Mouse (Mus musculus) midbrain, embryonic 16.5 days (tissue): ENCODE data around the gene H2al2c. TPM values are rescaled to one million over a fixed set of nuclear protein-coding genes. Genes with fewer than 3 reads are reported as not detected.
"Not testable (repeated sequence)": the region's sequence is repeated elsewhere in the genome, so short reads cannot be mapped to it uniquely, and the experiment has no call there.

Experiments used
- ATAC-seq: fragments of 200-750 bp; cut with Nextera tagmentation; 2 replicates; pipeline ENCODE4 v1.8.0; 2017; ENCODE audit warnings: moderate TSS enrichment
- H3K27ac ChIP-seq: fragments of 300-500 bp; sonication (generic); 2 replicates; pipeline ENCODE4 v1.5.1; 2014; ENCODE audit warnings: mild to moderate bottlenecking, low read length, mixed read lengths
- H3K27me3 ChIP-seq: fragments of 300-500 bp; sonication (generic); 2 replicates; pipeline ENCODE4 v1.6.1; 2014; ENCODE audit warnings: low read depth, low read length, mixed read lengths; ENCODE audit not compliant: control insufficient read depth, insufficient read depth
- H3K36me3 ChIP-seq: fragments of 300-500 bp; sonication (generic); 2 replicates; pipeline ENCODE4 v1.6.1; 2014; ENCODE audit warnings: mild to moderate bottlenecking, low read length, moderate library complexity, mixed read lengths; ENCODE audit not compliant: control insufficient read depth, insufficient read depth
- H3K4me1 ChIP-seq: fragments of 300-500 bp; sonication (generic); 2 replicates; pipeline ENCODE4 v1.6.1; 2014; ENCODE audit warnings: mild to moderate bottlenecking, low read length, mixed read lengths; ENCODE audit not compliant: control insufficient read depth, insufficient read depth
- H3K4me2 ChIP-seq: fragments of 300-500 bp; sonication (generic); 2 replicates; pipeline ENCODE4 v1.6.1; 2014; ENCODE audit warnings: mild to moderate bottlenecking, low read length, mixed read lengths
- H3K4me3 ChIP-seq: fragments of 300-500 bp; sonication (generic); 2 replicates; pipeline ENCODE4 v1.5.1; 2014; ENCODE audit warnings: low read depth, mild to moderate bottlenecking, low read length, moderate library complexity, mixed read lengths
- H3K9ac ChIP-seq: fragments of 300-500 bp; sonication (generic); 2 replicates; pipeline ENCODE4 v1.6.1; 2014; ENCODE audit warnings: low read depth, low read length, mixed read lengths
- H3K9me3 ChIP-seq: fragments of 300-500 bp; sonication (generic); replicated peaks from 2 replicates; pipeline ENCODE4 v1.6.1; 2014; ENCODE audit warnings: mild to moderate bottlenecking, low read length, mixed read lengths; ENCODE audit not compliant: control insufficient read depth, poor library complexity, severe bottlenecking
- WGBS: fragments of 180-500 bp; shearing (Covaris S2); extraction: QIAGEN DNeasy Blood & Tissue Kit; methylation state at CpG from one replicate; pipeline ENCODE4 v1.1.7; 2014; 5-methylcytosine and 5-hydroxymethylcytosine counted together
- polyA plus RNA-seq: library from polyadenylated mRNA; unstranded; fragments of >200 nt; fragmentation: Nextera tagmentation; extraction: Ambion mirVana; gene quantifications from 2 replicates; pipeline ENCODE4 v1.2.1, GENCODE M21; 2015

The H2al2c gene
- not detected in 2 replicates for polyA plus RNA-seq

- H3K27ac ChIP-seq, H3K9me3 ChIP-seq, H3K9ac ChIP-seq, H3K27me3 ChIP-seq, H3K36me3 ChIP-seq, H3K4me1 ChIP-seq, H3K4me2 ChIP-seq, ATAC-seq, H3K4me3 ChIP-seq: not testable (repeated sequence)
- no CpG with 5 or more reads among the region's 4 CpGs for WGBS
These were observed at the start of gene H2al2c for GRCm38 (mm10) chrY:2598799-2599198. Gene H2al2c, plus strand, starts transcription at chrY:2599099.

Other genes starting within 250 kb of the H2al2c start
- gene Sry, start 64.6 kb downstream of the H2al2c start, polyA plus RNA-seq = not detected in 2 replicates
- gene H2al2b, start 121.6 kb downstream of the H2al2c start, polyA plus RNA-seq = not detected in 2 replicates
- 0.17 TPM in 1 of 2 replicates, not detected in the other for gene Gm4064, start 197.1 kb downstream of the H2al2c start, polyA plus RNA-seq
- gene Rbmy, start 231.6 kb downstream of the H2al2c start, polyA plus RNA-seq = not detected in 2 replicates
- not detected in 2 replicates for gene Gm10256, start 231.6 kb downstream of the H2al2c start, polyA plus RNA-seq